Mouse (Mus musculus) kidney, postnatal 36 days (tissue): Measurements from ENCODE around the gene Rbfox2.
"Not testable (repeated sequence)": the region's sequence is repeated elsewhere in the genome, so short reads cannot be mapped to it uniquely, and the experiment has no call there.

ENCODE experiments used
- DNase-seq, 2 experiments: peaks; one replicate each; pipeline ENCODE4 v3.0.0; 2021 to 2022; ENCODE audit warnings: mixed read lengths in 2 of 2

Gene Rbfox2

GRCm38 (mm10) chr15:77306547-77307261 is at the start of gene Rbfox2:
TSS of gene Rbfox2 (minus strand) at chr15:77307004.
- DNase-seq = peak; percentile 95 to 96

DNA sequence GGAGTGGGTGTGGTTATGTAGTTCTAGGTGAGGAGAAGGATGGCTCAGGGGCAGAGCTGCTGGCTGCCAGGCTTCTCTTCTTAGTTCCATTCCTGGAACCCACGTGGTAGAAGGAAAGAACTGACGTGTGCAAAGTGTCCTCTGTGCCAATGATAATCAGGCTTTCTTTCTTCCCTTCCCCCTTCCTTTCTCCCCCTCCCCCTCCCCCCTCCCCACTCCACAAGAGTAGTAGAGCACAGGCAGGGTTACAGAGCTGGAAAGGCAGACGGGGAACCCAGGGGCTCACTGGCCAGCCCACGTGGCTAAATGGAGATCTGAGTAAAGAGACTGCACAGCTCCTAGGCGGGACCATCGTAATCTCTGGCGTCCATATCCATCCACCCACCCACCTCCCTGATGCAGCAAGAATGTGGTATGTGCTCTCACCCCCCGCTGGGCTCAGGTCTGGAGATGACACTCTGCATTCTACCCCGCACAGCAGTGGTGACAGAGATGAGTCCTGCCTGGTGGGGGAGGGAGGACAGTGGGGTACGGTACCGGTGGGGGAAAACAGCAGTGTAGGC is 49.5 kb upstream of the Rbfox2 start:
- DNase-seq = no peak

DNA sequence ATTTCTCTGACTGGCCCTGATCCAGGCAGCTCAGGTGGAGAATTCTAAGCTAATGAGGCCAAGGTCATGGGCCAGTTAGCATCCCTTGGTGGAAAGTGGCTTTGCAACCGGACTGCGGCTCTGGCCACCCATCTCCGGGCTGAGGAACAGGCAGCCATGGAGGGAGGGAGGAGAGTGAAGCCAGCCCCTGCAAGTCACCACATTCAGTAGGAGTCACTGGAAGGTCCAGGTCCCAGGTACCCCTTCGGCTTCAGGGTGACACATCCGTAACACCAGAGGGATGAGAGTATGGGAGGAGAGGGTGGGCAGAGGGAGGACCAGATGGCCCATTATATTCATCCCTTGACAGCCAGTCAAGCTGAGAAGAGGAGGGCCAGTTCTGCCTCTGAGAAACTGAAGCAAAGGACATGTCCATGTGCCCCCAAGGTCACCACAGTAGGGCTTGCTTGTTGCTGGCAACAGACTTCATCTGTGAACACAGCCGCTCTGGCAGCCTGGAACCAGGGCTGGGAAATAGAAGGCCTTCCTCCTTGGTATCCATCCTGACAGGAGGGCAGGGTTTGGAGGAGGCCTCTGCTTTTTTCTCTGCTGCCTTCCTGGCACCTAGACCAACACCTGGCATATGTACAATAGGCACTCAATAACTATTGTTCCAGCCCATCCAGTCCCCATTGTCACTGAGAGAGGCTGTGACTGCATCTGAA is 48.2 kb upstream of the Rbfox2 start:
- no peak for DNase-seq

GRCm38 (mm10) chr15:77354496-77354847 is 47.7 kb upstream of the Rbfox2 start:
- no peak for DNase-seq

DNA sequence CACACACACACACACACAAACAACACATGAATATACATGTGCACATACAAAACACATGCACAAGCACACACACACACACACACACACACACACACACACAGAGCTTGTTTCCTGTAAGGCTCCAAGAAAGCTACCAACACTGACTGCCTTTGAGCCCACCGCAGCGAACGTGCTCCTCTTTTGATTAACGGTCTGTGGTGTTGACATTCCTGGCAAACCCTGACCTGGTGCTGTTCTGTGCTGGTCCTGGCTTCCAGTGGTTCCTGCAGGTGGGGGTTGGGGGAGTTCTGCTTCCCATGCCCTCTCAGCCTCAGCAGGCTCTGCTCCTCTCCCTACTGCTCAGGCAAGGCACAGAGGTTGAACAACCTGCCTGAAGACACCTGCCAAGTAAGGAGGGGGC is 47.0 kb upstream of the Rbfox2 start:
- DNase-seq = no peak

- DNase-seq = no peak
These were observed 46.1 kb upstream of the Rbfox2 start for GRCm38 (mm10) chr15:77352863-77353262.

- no peak for DNase-seq
These were observed 43.3 kb upstream of the Rbfox2 start for GRCm38 (mm10) chr15:77350117-77350516.

DNA sequence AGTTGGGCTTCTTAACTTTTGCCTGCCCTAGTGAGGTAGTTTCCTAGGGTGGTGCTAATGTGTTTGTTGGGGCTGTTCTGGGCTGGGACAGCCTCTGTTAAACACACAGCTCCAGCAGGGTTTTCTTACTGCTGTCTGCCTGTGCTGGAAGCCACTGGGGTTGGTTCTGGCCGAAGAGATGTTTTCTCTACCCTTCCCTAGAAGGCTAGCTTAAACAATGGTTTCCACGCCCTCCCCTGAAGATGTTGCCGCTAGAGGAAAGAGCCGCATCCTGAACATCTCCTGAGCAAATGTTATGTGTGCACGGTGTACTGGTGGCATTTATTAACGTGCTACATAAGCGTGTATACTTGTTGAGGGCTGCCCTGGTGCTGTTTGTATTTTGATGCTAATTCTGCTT is 41.3 kb upstream of the Rbfox2 start:
- DNase-seq = no peak

DNA sequence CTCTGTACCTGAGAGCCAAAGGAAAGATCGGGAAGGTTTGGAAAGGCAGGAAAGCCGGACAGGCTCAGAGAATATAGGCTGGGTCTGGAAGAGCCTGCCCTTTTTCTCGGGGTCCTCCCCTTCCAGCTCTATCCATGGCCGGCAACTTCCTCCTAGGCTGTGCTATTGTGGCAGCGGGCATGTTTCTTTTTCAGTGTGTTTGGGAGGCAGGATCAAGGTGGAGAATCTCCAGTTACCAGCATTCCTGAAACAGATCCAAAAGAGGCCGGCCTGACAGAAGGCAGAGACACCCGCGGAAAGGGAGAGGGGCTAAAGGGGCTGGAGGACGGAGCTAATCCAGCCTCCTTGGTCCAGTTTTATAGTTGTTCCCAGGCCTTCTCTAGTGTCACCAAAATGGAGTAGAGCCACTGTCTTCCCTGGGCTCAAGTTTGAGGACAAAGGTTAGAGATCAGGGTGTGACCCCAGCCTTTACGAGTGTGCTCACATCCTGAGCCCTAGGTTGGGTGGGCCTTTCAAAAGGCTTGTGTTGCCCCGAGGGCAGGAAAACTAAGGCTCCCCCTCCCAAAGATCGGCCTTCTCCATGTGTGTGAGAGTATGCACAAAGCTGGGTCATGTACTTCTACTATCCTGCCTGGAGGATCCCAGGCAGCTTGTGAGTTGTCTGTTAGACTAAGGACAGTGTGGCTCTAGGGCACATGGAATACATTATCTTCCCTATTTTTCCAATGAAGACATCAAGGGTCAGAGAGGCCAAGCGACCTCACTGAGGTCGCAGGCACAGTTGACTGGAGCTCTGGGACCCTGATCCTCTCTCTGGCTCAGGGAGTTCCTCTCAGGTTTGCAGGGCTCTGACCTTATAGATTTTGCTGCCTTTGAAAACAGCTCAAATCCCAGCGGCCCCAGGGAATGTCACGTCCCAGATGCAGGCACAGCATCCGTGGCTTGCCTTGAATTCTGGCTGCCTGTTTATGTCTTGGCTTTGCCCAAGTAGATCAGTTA is 37.6 kb upstream of the Rbfox2 start:
- peak; percentile 29 to 43 for DNase-seq

GRCm38 (mm10) chr15:77343527-77344091 is 36.8 kb upstream of the Rbfox2 start:
- peak; percentile 87 to 92 for DNase-seq

GRCm38 (mm10) chr15:77342962-77343526 is 36.2 kb upstream of the Rbfox2 start:
- peak; percentile 18 for DNase-seq

GRCm38 (mm10) chr15:77342005-77342404 is 35.2 kb upstream of the Rbfox2 start:
- peak in 1 of 2 experiments; percentile 26 for DNase-seq

GRCm38 (mm10) chr15:77340581-77340980 is 33.8 kb upstream of the Rbfox2 start:
- no peak for DNase-seq

DNA sequence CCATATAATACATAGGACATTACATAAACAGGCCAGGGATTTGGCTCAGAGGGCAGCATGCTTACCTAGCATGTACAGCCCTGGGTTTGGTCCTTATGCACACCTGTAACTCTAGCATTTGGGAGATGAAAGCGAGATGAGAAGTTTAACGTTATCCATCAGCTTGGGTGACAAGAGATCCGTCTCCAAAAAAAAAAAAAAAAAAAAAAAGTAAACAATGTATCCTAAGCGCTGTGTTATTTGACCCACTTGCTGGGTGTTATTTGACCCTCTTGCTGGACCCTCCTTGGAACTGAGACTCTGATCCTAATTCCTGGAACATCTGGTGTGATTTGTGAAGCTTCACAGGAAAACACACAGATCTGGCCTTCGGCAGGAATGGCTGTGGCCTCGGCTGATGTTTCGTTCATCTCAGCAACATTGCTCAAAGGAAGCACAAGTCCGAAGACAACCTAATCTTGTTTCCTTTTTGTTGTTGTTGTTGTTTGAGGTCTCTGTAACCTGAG is 32.2 kb upstream of the Rbfox2 start:
- DNase-seq = no peak

- DNase-seq = peak; percentile 42 to 50
These were observed 31.6 kb upstream of the Rbfox2 start for GRCm38 (mm10) chr15:77338451-77338850.

DNA sequence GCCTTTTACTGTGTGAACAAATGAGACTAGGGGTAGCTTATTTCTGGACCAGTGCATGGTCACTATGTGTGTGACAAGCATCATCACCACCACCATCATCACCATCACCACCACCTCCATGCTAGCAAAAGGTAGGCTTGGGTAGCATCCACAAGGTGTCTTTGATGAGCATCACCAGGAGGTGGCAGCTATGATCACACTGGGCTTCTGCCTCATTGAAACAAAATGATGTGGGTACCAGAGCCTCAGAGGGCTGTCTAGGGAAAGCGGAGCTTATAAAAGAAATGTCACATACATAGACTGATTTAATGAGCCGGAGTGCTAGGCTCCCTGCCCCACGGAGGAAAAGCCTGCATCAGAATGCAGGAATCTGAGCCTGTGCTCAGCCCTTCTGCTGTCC is 31.1 kb upstream of the Rbfox2 start:
- DNase-seq = no peak

- DNase-seq = no peak
These were observed 30.2 kb upstream of the Rbfox2 start for GRCm38 (mm10) chr15:77336968-77337341.

- DNase-seq = peak; percentile 92 to 95
These were observed 29.6 kb upstream of the Rbfox2 start for GRCm38 (mm10) chr15:77336287-77336967.

DNA sequence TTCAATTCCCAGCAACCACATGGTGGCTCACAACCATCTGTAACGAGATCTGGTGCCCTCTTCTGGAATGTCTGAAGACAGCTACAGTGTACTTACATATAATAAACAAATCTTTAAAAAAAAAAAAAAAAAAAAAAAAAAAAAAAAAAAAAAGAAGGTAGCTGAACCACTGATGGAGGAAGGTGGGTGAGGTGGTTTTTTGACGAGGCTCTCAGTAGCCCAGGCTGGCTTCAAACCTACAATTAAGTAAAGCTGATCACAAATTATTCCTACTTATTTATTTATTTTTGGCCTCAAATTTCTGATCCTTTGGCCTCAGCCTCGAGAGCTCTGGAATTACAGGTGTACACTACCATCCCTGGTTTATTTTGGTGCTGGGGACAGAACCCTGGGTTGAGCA is 28.4 kb upstream of the Rbfox2 start:
- DNase-seq = not testable (repeated sequence)

- no peak for DNase-seq
These were observed 25.6 kb upstream of the Rbfox2 start for GRCm38 (mm10) chr15:77332272-77332991.

GRCm38 (mm10) chr15:77331444-77331843 is 24.6 kb upstream of the Rbfox2 start:
- no peak for DNase-seq
